Mouse (Mus musculus) testis, postnatal 10 days (tissue): ENCODE measurements around the gene Fat1.

ENCODE experiments used
- DNase-seq: peaks from one replicate; pipeline ENCODE4 v3.0.0; 2021; ENCODE audit warnings: low spot score

Gene Fat1

DNA sequence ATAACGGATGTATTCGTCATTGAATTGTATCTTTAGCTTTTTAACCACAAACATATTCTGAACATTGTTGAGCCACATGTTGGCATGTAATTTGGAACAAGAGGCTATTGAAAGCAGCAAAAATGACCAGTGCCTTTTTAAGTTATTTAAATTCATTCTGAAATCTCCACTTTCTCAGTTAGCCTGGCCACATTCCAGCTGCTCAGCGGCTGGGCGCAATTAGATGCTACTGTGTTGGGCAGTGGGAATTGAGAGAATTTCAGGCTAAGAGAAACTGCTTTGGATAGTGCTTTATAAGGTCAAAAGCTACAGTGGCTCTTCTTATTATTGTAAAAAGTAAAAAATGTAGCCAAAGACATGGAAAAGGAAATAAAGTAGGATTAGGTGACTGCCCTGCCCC is 67.4 kb downstream of the Fat1 start:
- no peak for DNase-seq

GRCm38 (mm10) chr8:45004021-45004420 is 68.8 kb downstream of the Fat1 start:
- no peak for DNase-seq

DNA sequence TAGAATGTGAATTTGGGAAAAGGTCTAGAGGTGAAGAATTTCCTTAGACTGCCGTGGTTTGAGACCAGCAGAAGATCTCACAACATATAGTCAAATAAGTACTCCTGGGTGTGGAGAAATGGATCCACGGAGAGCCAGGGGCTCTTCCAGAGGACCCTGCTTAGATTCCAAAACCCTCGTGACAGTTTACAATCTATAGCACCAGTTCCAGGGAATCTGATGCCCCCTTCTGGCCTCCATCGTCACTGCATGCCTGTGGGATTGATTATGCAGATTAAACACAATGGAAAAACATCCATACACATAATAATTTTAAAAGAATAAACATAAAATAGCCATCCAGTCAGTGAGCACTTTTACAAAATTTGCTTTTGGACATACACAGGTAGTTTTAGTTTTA is 75.4 kb downstream of the Fat1 start:
- DNase-seq: peak; percentile 76

DNA sequence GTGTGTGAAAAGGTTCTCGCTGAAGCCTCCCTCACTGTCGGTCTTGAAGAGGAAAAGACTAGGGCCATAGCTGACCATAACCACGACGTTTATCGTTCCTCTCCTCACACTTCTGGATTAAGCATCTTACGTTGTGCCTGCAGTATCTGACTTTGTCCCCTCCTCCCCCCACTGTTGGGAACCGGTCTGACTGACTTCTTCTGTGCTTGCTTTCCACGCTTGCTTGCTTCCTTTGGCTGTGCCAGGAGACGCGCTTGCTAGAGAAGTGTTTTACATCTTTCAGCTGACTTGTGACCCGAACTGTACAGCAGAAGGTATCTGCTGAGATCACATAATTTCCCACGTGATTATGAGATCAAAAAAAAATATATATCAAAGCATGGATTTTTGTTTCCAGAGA is 76.5 kb downstream of the Fat1 start:
- no peak for DNase-seq

GRCm38 (mm10) chr8:45013852-45014251 is 78.6 kb downstream of the Fat1 start:
- no peak for DNase-seq

- no peak for DNase-seq
Observed at GRCm38 (mm10) chr8:45014498-45015067, 79.3 kb downstream of the Fat1 start.

DNA sequence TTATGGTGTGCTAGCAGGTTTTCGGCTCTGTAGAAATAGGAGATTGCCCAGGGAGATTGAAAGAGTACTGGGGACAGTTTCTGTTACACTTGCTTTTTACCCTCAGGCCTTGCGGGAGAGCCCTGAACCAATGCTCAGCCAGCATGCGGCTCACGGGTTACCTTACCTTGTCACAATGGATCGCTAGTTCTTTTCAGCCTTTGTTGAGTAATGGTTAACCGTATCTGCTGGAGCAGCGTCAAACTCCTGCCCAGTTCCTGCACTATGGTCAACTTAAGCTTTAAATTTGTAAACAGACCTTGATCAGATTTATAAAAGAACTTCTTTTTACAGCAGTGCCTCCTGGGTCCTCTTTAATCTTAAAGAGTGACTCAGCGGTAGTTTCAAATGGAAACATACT is 80.6 kb downstream of the Fat1 start:
- no peak for DNase-seq

DNA sequence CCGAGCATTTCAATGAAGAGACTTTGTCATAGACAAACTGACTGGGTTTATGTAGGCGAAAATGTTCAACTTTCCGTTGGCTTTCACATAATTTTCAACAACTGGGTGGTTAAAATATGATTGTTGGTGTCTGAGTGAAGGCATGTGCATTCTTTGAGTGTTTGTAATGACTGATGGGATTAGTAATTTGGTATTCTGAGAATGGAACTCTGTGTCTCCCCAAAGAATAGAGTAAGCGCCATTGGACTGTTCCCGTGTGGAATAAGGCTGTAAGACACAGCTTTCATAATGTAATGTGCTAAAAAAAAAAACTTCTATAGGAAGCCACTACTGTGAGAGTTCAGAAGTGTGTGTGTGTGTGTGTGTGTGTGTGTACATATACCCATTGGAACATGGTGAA is 84.0 kb downstream of the Fat1 start:
- DNase-seq: no peak

- no peak for DNase-seq
Observed at GRCm38 (mm10) chr8:45021171-45021570, 85.9 kb downstream of the Fat1 start.

GRCm38 (mm10) chr8:45021911-45022665 is 86.8 kb downstream of the Fat1 start:
- DNase-seq: no peak

- no peak for DNase-seq
Observed at GRCm38 (mm10) chr8:45028081-45028497, 92.8 kb downstream of the Fat1 start.

DNA sequence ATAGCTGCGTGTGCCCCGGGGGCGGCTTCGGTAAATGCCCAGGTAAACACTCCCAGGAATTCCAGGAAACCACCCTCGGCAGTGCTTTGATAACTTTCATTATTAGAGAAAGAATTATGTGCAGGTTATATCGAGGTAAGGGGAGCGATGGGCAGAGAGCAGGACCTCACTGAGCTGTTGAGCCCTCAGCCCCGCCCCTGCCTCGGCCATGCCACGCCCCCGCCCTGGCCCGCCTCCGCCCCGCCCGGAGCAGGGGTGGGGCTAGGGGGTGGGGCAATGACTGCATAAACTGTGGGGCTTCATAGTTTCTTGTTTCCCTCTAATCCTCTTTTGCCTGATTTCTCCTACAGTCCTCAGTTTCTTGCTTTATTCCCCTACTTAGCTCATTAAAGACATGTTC is 103.1 kb downstream of the Fat1 start:
- DNase-seq: peak; percentile 66

DNA sequence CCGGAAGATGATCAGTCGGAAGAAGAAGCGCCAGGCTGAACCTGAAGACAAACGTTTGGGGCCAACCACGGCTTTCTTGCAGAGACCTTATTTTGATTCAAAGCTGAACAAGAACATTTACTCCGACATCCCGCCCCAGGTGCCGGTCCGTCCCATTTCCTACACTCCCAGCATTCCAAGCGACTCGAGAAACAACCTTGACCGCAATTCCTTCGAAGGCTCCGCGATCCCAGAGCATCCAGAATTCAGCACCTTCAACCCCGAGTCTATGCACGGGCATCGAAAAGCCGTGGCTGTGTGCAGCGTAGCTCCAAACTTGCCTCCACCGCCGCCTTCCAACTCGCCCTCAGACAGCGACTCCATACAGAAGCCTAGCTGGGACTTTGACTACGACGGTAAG is 108.9 kb downstream of the Fat1 start:
- no peak for DNase-seq

DNA sequence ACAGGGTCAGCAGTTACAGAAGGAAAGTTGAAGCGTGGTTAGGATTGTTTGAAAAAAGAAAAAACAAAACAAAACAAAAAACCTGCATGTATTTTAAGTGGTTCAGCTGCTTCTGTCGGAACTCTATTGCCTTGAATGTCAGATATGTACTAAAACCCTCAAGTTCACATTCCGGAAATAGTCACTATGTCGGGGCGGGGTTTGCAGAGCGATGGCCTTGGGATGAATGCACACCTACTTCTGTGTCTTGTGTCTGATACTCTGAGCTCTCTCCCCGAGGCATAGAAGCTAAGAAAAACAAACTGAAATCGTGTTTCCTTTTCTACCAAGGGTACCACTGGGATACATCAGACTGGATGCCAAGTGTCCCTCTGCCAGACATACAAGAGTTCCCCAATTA is 115.2 kb downstream of the Fat1 start:
- DNase-seq: no peak

DNA sequence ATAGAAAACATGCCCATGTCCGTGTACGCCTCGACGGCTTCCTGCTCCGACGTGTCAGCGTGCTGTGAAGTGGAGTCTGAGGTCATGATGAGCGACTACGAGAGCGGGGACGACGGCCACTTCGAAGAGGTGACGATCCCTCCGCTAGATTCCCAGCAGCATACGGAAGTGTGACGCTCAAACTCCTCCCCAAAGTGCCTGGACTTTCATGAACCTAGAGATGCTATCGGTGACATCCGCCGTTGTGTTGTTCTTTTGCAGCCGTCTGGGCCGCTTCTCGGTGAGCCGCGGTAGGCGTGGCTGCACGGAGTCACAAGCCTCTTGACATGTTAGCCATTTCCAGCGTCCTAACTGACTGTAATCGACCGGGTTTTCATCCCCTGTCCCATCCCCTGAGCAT is 116.0 kb downstream of the Fat1 start:
- DNase-seq: no peak

GRCm38 (mm10) chr8:45052205-45052604 is 117.0 kb downstream of the Fat1 start:
- DNase-seq: no peak

- no peak for DNase-seq
Observed at GRCm38 (mm10) chr8:45052618-45053017, 117.4 kb downstream of the Fat1 start.

- DNase-seq: no peak
Observed at GRCm38 (mm10) chr8:45055500-45055899, 120.3 kb downstream of the Fat1 start.

DNA sequence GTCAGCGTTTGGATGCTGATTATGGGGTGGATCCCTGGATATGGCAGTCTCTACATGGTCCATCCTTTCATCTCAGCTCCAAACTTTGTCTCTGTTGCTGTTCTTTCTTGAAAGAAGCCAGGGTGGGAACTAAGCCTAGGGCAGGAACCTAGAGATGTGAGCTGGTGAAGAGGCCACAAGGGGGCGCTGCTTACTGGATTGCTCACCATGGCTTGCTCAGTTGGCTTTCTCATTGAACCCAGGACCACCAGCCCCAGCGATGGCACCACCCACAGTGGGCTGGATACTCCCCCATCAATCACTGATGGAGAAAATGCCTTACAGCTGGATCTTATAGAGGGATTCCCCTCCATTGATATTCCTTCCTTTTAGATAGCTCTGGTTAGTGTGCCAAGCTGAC is 121.6 kb downstream of the Fat1 start:
- DNase-seq: peak; percentile 50

GRCm38 (mm10) chr8:45060083-45060482 is 124.8 kb downstream of the Fat1 start:
- DNase-seq: no peak

DNA sequence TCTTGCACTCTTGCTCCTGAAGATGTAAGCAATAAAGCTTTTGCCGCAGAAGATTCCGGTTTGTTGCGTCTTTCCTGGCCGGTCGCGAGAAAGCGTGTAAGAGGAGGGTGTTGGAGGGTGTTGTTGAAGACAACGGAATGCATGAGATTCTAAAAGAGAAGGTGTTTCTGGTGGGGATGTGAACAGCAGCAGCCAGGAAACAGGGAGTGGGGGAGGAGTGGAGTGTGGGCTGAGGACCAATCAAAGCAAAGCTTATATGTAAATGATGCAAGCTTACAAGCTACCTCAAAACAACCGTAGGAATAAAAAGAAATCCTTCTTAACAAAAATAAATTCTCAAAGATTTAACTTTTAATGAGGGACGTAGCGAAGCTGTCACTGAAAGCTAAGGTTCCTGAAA is 127.1 kb downstream of the Fat1 start:
- DNase-seq: no peak

- no peak for DNase-seq
Observed at GRCm38 (mm10) chr8:45062982-45063924, 128.0 kb downstream of the Fat1 start.
